Mouse (Mus musculus): Measurements from ENCODE around the gene Spata2. TPM values are rescaled to one million over a fixed set of nuclear protein-coding genes. Genes with fewer than 3 reads are reported as not detected.

Spata2 gene
- total RNA-seq (2021) (10 to 100 TPM; 15.4 to 15.6 TPM), polyA plus RNA-seq (2012; rRNA removed) (15.5 and 19.7 TPM in 2 replicates)
- long read RNA-seq, full-length matches to known transcripts = 1 of 1 reads
- long read RNA-seq, partial matches to known transcripts = 0 of 1 reads
- long read RNA-seq, other reads (novel, unspliced or antisense) = 0 of 1 reads

GRCm38 (mm10) chr2:167492713-167493636 is at the start of gene Spata2:
TSS of gene Spata2 (minus strand) at chr2:167492887.
- DNase-seq = peak; percentile 96 to 98
- peaks cover 2% of the 10 kb centered on the region for H3K79me2 ChIP-seq (replicated peaks; ENCODE audit: control insufficient read depth, insufficient read depth, low read length)
- 2% methylated on average over 57 of the region's 63 CpGs for WGBS
- TF ChIP-seq EP300 (IDR thresholded peaks at IDR 0.05; ENCODE audit: insufficient read depth, low read depth, low read length) (no peak), CTCF (IDR thresholded peaks at IDR 0.05) (no peak), POLR2A (IDR thresholded peaks at IDR 0.05; ENCODE audit: insufficient read depth, low read depth, low read length) (peak; percentile 75)
- no peaks in the 10 kb centered on the region for H3K36me3 ChIP-seq (ENCODE audit: control insufficient read depth, insufficient read depth, low read length)
- peak within 1 kb of the TSS; percentile 97 for H3K27ac ChIP-seq
- H3K4me3 ChIP-seq = peak within 1 kb of the TSS; percentile 95
- H3K4me1 ChIP-seq (ENCODE audit: control insufficient read depth, insufficient read depth, low read length) = peaks cover 7% of the 10 kb centered on the region
- intact Hi-C loops (cut with DNase I) = no loop called here
- H3K9ac ChIP-seq (ENCODE audit: low read depth, low read length) = peak within 1 kb of the TSS; percentile 70
- H3K27me3 ChIP-seq (ENCODE audit: control insufficient read depth, insufficient read depth, low read length) = no peaks in the 10 kb centered on the region

- Histone ChIP-seq H3K36me3 (ENCODE audit: control insufficient read depth, insufficient read depth, low read length) (no peaks in the 10 kb centered on the region), H3K4me3 (no peak overlapping the region), H3K27me3 (ENCODE audit: control insufficient read depth, insufficient read depth, low read length) (no peaks in the 10 kb centered on the region), H3K9ac (ENCODE audit: low read depth, low read length) (no peak overlapping the region), H3K79me2 (replicated peaks; ENCODE audit: control insufficient read depth, insufficient read depth, low read length) (no peaks in the 10 kb centered on the region), H3K4me1 (ENCODE audit: control insufficient read depth, insufficient read depth, low read length) (peaks cover 14% of the 10 kb centered on the region), H3K27ac (peak overlapping the region; percentile 76)
- intact Hi-C loops (cut with DNase I) = loop anchor here (2.0 kb wide), 1 partner anchor 22 kb away; no protein-coding TSS in a partner anchor
- WGBS = 87% methylated on average over 4 of the region's 4 CpGs
- no peak for DNase-seq
- TF ChIP-seq EP300 (IDR thresholded peaks at IDR 0.05; ENCODE audit: insufficient read depth, low read depth, low read length) (no peak), CTCF (IDR thresholded peaks at IDR 0.05) (no peak), POLR2A (IDR thresholded peaks at IDR 0.05; ENCODE audit: insufficient read depth, low read depth, low read length) (no peak)
Observed at GRCm38 (mm10) chr2:167542361-167542760, 49.7 kb upstream of the Spata2 start.

GRCm38 (mm10) chr2:167541761-167542160 is 49.1 kb upstream of the Spata2 start:
- Histone ChIP-seq H3K9ac (ENCODE audit: low read depth, low read length) (no peak overlapping the region), H3K79me2 (replicated peaks; ENCODE audit: control insufficient read depth, insufficient read depth, low read length) (no peaks in the 10 kb centered on the region), H3K4me3 (no peak overlapping the region), H3K27ac (no peak overlapping the region; the same call in 1 of the 2 replicates), H3K4me1 (ENCODE audit: control insufficient read depth, insufficient read depth, low read length) (peaks cover 14% of the 10 kb centered on the region), H3K27me3 (ENCODE audit: control insufficient read depth, insufficient read depth, low read length) (no peaks in the 10 kb centered on the region), H3K36me3 (ENCODE audit: control insufficient read depth, insufficient read depth, low read length) (no peaks in the 10 kb centered on the region)
- no peak for DNase-seq
- intact Hi-C loops (cut with DNase I) = loop anchor here (2.0 kb wide), 1 partner anchor 23 kb away; no protein-coding TSS in a partner anchor
- 85% methylated on average over 12 of the region's 12 CpGs for WGBS
- TF ChIP-seq CTCF (IDR thresholded peaks at IDR 0.05) (no peak), POLR2A (IDR thresholded peaks at IDR 0.05; ENCODE audit: insufficient read depth, low read depth, low read length) (no peak), EP300 (IDR thresholded peaks at IDR 0.05; ENCODE audit: insufficient read depth, low read depth, low read length) (no peak)

GRCm38 (mm10) chr2:167541324-167541723 is 48.6 kb upstream of the Spata2 start:
- intact Hi-C loops (cut with DNase I) = no loop called here
- peak overlapping the region; percentile 1; the same call in 1 of the 2 replicates for H3K9ac ChIP-seq (ENCODE audit: low read depth, low read length)
- H3K4me3 ChIP-seq = peak overlapping the region; percentile 33; the same call in 1 of the 2 replicates
- H3K27ac ChIP-seq = no peak overlapping the region; the same call in 1 of the 2 replicates
- no peaks in the 10 kb centered on the region for H3K27me3 ChIP-seq (ENCODE audit: control insufficient read depth, insufficient read depth, low read length)
- no peaks in the 10 kb centered on the region for H3K79me2 ChIP-seq (replicated peaks; ENCODE audit: control insufficient read depth, insufficient read depth, low read length)
- WGBS = 67% methylated on average over 6 of the region's 6 CpGs
- TF ChIP-seq CTCF (IDR thresholded peaks at IDR 0.05) = no peak
- no peak for TF ChIP-seq EP300 (IDR thresholded peaks at IDR 0.05; ENCODE audit: insufficient read depth, low read depth, low read length)
- TF ChIP-seq POLR2A (IDR thresholded peaks at IDR 0.05; ENCODE audit: insufficient read depth, low read depth, low read length) = no peak
- DNase-seq = no peak
- peaks cover 10% of the 10 kb centered on the region for H3K4me1 ChIP-seq (ENCODE audit: control insufficient read depth, insufficient read depth, low read length)
- H3K36me3 ChIP-seq (ENCODE audit: control insufficient read depth, insufficient read depth, low read length) = no peaks in the 10 kb centered on the region

- peak overlapping the region; percentile 54 for H3K27ac ChIP-seq
- no peaks in the 10 kb centered on the region for H3K27me3 ChIP-seq (ENCODE audit: control insufficient read depth, insufficient read depth, low read length)
- TF ChIP-seq POLR2A (IDR thresholded peaks at IDR 0.05; ENCODE audit: insufficient read depth, low read depth, low read length) (no peak), CTCF (IDR thresholded peaks at IDR 0.05) (no peak), EP300 (IDR thresholded peaks at IDR 0.05; ENCODE audit: insufficient read depth, low read depth, low read length) (no peak)
- no peaks in the 10 kb centered on the region for H3K36me3 ChIP-seq (ENCODE audit: control insufficient read depth, insufficient read depth, low read length)
- no peaks in the 10 kb centered on the region for H3K79me2 ChIP-seq (replicated peaks; ENCODE audit: control insufficient read depth, insufficient read depth, low read length)
- no peak for DNase-seq
- WGBS = 62% methylated on average over 12 of the region's 12 CpGs
- intact Hi-C loops (cut with DNase I) = no loop called here
- H3K4me1 ChIP-seq (ENCODE audit: control insufficient read depth, insufficient read depth, low read length) = peaks cover 9% of the 10 kb centered on the region
- H3K9ac ChIP-seq (ENCODE audit: low read depth, low read length) = peak overlapping the region; percentile 37; the same call in 1 of the 2 replicates
- peak overlapping the region; percentile 33; the same call in 1 of the 2 replicates for H3K4me3 ChIP-seq
Observed at GRCm38 (mm10) chr2:167540477-167541110, 47.9 kb upstream of the Spata2 start.
